Mouse (Mus musculus) G1E (cell line): ENCODE measurements at regions not wholly inside any gene's neighbourhood (a gene's known extent, or its start where the extent isn't known, plus 50 kb on each side); places are given as distances from the start of the nearest gene placed in this dataset.

Experiments
- CTCF ChIP-seq: IDR thresholded peaks from 2 replicates; pipeline ENCODE4 v1.5.1; 2012; ENCODE audit warnings: low read depth, low read length, inconsistent platforms, mixed read lengths
- GATA1 ChIP-seq: IDR thresholded peaks from 2 replicates; pipeline ENCODE4 v1.6.1; 2012; ENCODE audit warnings: borderline replicate concordance, low read length, inconsistent platforms, mixed read lengths
- GATA2 ChIP-seq: IDR thresholded peaks from 2 replicates; pipeline ENCODE4 v1.6.1; 2012; ENCODE audit warnings: low read depth, low read length, inconsistent platforms, borderline replicate concordance
- POLR2AphosphoS5 ChIP-seq: IDR thresholded peaks from 2 replicates; pipeline ENCODE4 v1.6.1; 2012; ENCODE audit warnings: low read depth, low read length, inconsistent platforms; ENCODE audit not compliant: insufficient replicate concordance
- TAL1 ChIP-seq: conservative IDR thresholded peaks from 2 replicates; pipeline ENCODE4 v1.6.1; 2012; ENCODE audit warnings: low read depth, low read length, inconsistent platforms, mixed read lengths

DNA sequence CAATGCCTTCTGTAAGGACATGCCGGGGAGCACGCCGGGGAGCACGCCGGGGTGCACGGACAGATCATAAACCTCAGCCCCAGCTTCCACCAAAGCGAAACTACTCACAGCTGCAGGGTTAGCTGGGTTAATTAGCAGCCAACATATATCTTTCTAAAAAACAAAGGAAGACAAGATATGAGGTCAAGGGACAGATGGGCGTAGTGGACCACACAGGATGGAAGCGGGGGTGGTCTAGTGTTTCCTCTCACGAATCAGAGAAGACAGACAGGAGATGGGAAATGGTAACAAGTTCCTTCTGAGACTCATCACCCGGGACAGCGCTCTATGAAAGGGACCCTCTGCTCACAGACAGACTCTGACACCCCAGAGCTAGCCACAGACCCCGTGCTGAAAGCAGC is 60.0 kb upstream of the Ajap1 start:
- no peak for TF ChIP-seq CTCF
- TF ChIP-seq TAL1 = no peak
- no peak for TF ChIP-seq POLR2AphosphoS5
- no peak for TF ChIP-seq GATA1
- TF ChIP-seq GATA2 = no peak
